Mouse (Mus musculus) E14TG2a.4 (cell line): Measurements from ENCODE around the gene Agpat3.

Experiments
- H3K27me3 ChIP-seq: 2 replicates; pipeline ENCODE4 v1.6.1; 2014; ENCODE audit warnings: low read length, control low read depth; ENCODE audit not compliant: insufficient read depth
- H3K36me3 ChIP-seq: 2 replicates; pipeline ENCODE4 v1.6.1; 2014; ENCODE audit warnings: low read length, control low read depth; ENCODE audit not compliant: insufficient read depth
- H3K4me1 ChIP-seq: replicated peaks from 2 replicates; pipeline ENCODE4 v1.6.1; 2014; ENCODE audit warnings: low read depth, low read length, control low read depth
- H3K4me3 ChIP-seq: replicated peaks from 2 replicates; pipeline ENCODE4 v1.5.1; 2014; ENCODE audit warnings: mild to moderate bottlenecking, low read length
- H3K9me3 ChIP-seq: 2 replicates; pipeline ENCODE4 v1.6.1; 2014; ENCODE audit warnings: low read length, control low read depth
- CTCF ChIP-seq: conservative IDR thresholded peaks from 2 replicates; pipeline ENCODE4 v1.5.1; 2014; ENCODE audit warnings: low read length
- NANOG ChIP-seq: IDR thresholded peaks from 2 replicates; pipeline ENCODE4 v1.6.1; 2014; ENCODE audit warnings: borderline replicate concordance, low read length, mixed read lengths
- POU5F1 ChIP-seq: IDR thresholded peaks from 2 replicates; pipeline ENCODE4 v1.6.1; 2014; ENCODE audit warnings: low read length, borderline replicate concordance

Gene Agpat3

DNA sequence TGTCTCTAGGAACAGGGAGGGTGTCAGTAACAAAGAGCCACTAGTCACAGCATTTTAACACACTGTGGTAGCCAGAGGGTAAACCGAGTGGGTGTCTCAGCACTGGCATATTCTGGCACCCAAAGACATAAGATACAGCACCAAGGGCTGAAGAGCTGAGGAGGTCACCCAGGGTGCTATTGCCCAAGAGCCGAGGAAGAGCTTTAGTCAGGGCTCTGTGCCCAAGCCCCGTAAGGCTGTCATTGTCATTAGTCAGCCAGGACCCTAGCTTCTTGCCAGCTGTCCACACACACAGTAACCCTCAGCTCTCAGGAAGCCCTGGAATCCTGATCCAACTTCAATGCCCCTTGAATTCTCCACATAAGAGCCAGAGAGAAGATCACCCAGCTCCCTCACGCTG, 129.4 kb downstream of the Agpat3 start:
- TF ChIP-seq POU5F1 (no peak), NANOG (no peak), CTCF (no peak)
- Histone ChIP-seq H3K4me3 (no peak overlapping the region), H3K36me3 (peaks cover 63% of the 10 kb centered on the region), H3K9me3 (no peaks in the 10 kb centered on the region), H3K27me3 (no peaks in the 10 kb centered on the region), H3K4me1 (0 out of 2 replicates have a peak, but pooled peaks cover 4% of the 10 kb centered on the region)

- peaks cover 67% of the 10 kb centered on the region for H3K36me3 ChIP-seq
- TF ChIP-seq NANOG (no peak), POU5F1 (no peak), CTCF (no peak)
- H3K27me3 ChIP-seq: no peaks in the 10 kb centered on the region
- no peak overlapping the region for H3K4me3 ChIP-seq
- no peaks in the 10 kb centered on the region for H3K9me3 ChIP-seq
- 0 out of 2 replicates have a peak, but pooled peaks cover 5% of the 10 kb centered on the region for H3K4me1 ChIP-seq
Measured at GRCm38 (mm10) chr10:78221315-78221714, 131.0 kb downstream of the Agpat3 start.

- Histone ChIP-seq H3K4me1 (0 out of 2 replicates have a peak, but pooled peaks cover 5% of the 10 kb centered on the region), H3K27me3 (no peaks in the 10 kb centered on the region), H3K9me3 (no peaks in the 10 kb centered on the region), H3K36me3 (peaks cover 81% of the 10 kb centered on the region), H3K4me3 (no peak overlapping the region)
- TF ChIP-seq CTCF: no peak
- TF ChIP-seq NANOG: no peak
- TF ChIP-seq POU5F1: no peak
Measured at GRCm38 (mm10) chr10:78219528-78219927, 132.8 kb downstream of the Agpat3 start.
